Mouse (Mus musculus) embryo, embryonic 10 days (tissue): ENCODE measurements around the gene Rbm20.

Experiments used
- DNase-seq: peaks from one replicate; pipeline ENCODE4 v3.0.0-alpha.2; 2015; ENCODE audit warnings: low spot score

Rbm20 gene

DNA sequence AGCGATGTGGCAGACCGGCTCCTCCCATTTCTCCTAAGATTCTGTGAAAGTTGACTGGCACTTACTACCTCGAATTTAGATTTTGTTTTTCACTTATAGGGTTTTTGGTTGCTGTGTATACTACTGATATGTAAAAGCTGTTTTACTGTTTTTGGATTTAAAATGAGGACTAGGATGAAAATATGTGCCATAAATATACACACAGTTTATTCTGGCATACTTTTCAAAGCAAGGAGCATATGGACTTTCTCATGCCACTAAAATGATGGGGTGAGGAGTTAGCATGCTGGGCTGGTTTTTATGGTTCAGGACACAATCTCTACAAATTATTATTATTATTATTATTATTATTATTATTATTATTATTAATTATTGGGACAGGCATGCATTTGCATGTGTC, 133.5 kb downstream of the Rbm20 start:
- DNase-seq, result no peak

DNA sequence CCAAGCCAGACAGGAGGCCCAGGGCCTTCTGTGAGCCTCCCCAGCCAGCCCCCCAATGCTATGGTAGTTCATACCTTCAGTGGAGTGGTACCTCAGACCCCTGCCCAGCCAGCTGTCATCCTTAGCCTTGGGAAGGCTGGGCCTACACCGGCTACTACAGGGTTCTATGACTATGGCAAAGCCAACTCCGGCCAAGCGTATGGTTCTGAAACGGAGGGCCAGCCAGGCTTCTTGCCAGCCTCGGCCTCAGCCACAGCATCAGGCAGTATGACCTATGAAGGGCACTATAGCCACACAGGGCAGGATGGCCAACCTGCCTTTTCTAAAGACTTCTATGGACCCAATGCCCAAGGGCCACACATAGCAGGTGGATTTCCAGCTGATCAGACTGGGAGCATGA, 136.5 kb downstream of the Rbm20 start:
- no peak for DNase-seq

DNA sequence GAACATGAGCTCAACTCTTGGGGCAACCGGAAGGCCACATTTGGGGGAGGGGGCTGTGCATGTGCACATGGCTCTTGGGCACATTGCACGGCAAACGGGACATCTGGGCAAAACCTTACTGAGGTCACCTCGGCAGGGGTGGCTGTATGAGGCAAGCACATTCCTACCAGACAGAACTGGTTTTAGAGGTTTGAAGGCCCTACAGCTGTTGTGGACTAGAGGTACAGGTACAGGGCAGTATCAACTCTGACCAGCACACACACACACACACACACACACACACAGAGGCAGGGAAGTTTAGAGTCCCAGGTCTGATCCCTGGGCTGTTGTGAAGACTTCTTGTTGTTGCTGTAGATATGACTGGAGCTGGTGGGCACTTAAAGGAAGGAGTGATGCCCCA, 138.6 kb downstream of the Rbm20 start:
- no peak for DNase-seq

DNA sequence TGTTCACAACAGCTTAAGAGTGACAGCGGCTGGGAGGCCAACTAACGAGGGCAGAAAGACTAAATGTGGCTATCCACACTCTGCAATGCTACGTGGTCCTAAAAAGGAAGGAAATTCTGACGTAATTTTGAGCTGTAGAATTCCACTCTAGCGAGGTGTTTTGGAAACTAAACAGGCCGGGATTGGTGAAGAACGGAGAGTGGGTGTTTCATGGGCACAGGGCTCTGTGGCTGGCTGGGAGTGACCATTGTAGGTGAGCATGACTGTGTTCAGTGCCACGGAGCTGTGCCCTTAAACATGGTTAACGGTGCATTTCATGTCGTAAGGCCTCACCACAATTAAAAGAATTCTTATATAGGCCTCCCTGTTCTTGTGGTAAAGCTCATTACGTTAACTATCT, 139.1 kb downstream of the Rbm20 start:
- DNase-seq, result no peak

DNA sequence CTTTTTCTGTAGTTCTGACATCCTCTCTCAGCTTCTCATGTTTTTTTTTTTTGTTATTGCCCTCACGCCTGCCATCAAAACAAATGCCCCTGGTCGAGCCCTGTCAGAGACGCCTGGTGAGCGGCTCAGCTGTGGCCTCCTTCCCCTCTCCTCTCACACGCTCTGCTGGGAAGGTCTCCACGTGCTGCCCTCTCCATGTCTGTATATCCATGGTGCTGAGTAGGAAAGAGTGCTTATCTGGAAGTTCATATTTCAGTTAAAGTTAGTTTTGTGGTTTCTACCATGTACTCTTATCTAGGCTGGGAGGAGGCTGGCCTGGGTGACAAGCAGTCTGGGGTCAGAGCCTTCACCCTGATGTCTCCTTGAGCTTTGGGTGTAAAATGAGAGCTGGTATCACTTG, 142.2 kb downstream of the Rbm20 start:
- DNase-seq, result no peak

DNA sequence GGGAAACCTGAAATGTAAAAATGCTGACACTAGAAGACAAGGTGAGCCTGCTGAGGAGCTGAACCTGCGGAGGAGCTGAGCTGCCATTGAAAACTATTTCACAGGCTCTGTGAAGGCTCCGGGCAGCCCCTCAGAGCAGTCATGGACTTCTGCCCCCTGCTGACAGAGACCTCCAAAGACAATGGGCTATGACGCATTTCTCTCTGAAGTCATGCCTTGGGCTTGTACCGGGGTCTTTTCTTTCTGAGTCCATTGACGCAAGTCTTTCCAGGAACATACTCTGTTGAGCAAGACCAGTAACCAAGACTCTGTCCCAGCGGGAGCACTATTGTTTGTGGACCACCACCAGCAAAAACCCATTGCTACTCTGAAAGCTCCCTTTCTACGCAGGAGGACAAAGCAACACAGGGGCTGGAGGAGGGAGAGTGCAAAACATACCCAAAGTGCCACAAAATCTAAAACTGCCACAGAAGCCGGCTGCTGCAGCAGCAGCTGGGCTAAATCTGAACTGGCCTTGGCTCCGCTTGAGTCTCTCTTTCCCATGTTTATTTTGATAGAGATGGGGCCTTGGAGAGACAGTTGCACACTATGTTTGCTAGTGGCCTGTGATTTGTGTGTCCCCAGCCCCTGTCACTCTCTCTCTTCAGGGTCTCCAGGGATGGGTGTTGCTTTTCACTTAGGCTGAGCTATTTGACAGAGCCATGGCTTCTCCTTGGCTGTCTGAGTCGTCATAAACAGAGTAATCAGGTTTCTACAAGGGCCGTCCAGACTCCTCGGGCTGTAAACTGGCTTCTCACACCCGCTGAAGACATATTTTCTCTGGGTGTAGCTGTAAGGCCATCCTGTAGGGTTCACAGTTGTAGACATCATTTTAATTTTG, 144.4 kb downstream of the Rbm20 start:
- peak; percentile 48 for DNase-seq

DNA sequence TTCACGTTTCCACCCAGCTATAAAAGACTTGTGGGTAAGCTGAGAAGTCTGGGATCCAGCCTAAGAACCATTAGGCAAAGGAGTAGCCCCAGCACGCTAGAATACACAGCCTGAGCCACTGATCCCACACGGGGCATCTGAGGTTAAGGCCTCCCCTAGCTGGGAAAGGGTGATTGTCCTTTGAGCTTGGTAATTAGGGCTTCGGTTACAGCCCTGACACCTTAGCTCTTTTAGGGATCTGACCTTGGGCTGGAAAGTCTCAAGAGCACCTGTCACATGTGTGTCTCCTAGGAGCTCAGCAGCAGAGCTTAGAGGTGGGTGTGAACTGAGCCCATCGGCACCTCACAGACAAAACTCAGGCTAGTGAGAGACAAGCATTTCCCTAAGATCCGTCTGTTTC, 146.7 kb downstream of the Rbm20 start:
- DNase-seq, result peak; percentile 35

DNA sequence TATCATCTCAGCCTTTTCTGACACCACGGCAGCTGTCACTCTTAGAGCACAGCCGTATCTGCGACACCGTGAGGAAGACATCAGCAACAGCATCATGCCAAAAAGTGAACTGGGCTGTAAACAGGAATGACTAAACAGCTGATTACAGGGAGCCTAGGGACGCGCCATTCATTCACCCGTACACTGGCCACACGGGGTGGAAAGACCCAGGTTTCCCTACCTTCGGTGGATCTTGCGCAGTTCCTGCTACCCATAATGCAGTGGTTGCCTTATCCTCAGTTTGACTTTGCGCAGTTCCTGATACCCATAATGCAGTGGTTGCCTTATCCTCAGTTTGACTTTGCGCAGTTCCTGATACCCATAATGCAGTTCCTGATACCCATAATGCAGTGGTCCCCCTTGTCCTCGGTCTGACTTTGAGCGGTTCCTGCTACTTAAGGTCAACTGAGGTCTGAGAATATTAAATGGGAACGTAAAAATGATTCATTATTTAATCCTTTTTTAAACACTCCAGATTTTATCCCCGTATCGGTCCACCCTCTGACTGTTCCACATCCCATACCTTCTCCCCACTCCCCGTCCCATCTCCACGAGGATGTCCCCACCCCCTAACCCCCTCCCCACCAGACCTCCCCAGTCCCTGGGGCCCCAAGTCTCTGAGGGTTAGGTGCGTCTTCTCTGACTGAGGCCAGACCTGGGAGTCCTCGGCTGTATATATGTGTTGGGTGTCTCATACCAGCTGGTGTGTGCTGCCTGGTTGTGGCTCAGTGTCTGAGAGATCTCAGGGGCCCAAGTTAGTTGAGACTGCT, 148.0 kb downstream of the Rbm20 start:
- no peak for DNase-seq

DNA sequence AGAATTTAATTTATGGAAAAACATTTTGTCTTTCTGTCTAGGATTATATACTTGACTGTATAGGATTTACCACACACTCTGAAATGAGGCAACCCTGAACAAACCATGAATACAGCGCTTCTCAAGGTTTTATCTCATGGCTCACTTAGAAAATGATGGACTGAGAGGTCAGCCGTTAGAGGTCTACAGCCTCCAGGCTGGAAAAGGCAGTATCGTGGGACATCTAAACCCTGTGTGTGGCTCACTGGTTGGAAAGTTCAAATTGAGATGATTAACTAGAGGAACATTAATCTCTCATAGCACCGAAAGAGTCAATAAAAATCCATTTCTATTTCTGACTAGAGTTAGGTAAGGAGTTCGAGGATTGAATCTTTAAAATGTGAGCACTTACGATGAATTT, 152.9 kb downstream of the Rbm20 start:
- DNase-seq, result no peak

DNA sequence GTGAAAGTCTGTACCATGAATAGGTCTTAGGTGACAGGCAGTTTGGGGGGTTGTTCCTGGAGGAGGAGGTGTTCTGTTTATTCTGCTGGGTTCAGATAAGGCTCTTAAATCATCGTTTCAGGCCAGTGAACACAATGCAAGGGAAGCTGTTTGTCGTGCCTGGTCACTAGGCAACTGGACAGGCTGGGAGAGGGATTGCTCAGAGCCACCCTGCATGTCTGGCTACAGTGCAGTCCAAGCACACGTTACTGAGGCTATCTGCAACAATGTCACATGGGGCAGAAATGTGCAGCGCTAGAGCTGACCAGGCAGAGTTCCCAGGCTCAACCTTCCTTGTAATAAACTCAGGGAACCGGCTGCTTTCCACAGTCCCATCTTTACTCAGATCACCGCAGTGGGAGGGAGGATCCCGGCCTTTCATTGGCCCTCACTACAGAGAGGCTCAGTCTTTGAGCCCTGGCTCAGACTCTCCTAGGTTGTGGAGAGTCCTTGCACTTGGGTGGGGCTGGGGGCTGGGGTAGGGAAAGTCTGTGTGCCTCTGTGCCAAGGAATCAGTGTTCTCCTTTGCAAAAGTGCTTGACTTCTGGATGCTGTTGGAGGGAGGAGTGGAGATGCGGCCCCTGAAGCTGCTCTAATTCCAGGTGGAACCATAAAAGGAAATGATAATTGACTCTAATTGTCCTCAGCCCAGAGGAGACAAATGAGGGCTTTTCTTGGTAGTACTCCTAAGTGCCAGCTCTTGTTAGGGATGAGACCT, 153.5 kb downstream of the Rbm20 start:
- peak; percentile 80 for DNase-seq

DNA sequence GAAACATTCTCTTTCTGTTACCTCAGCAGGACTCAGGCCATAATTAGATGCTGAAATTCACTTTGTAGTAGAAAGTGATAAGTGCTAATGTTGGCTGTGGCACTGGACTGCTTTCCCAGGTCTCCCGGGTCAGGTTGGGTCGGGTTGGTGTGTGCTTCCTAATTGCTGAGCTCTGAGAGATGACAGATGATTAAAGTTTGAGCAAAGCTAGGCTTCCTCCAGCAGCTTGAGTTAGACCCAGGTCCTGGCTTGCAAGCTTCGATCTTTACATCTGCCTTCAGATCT, 154.0 kb downstream of the Rbm20 start:
- DNase-seq, result no peak

DNA sequence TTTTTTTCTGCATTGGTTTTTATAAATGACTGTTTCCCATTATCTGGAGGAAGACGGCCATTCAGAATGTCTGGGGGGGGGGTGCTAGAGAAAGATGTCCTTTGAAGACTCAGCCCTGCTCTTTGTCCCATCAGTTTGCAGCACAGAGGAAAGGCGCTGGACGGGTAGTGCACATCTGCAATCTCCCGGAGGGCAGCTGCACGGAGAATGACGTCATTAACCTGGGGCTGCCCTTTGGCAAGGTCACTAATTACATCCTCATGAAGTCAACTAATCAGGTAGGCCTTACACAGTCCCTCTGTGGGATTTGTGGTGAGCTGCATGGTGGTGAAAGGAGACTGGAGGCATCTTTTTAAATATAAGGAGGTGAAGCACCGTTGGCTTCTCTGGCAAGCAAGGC, 155.4 kb downstream of the Rbm20 start:
- DNase-seq, result peak; percentile 67

DNA sequence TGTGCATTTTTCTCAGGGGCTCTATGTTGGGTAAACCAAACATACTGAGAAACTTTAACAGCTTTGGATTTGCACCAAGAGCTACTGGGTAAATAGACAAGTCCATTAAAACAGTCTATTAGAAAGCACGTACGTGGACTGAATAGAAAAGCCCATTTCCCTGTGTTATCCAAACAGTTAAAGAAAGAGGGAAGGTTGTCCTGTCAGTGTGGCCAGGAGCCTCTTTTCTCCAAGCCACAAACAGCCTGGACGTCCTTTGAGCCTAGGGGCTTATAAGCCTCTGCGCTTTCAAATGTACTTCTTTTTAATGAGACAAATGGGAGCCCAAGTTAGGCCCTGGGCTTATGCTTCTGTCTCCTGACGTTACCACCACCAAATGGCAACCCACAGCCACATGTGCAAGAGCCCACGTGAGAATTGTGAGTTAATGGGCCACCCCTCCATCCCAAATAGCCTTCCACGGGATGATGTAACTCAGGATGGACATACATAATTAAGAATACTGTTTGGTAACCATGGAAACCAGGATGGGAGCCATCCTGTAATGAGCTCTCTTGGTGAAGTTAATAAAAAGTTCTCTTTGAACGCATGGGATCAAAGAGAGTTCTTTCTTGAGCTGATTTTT, 156.8 kb downstream of the Rbm20 start:
- no peak for DNase-seq

DNA sequence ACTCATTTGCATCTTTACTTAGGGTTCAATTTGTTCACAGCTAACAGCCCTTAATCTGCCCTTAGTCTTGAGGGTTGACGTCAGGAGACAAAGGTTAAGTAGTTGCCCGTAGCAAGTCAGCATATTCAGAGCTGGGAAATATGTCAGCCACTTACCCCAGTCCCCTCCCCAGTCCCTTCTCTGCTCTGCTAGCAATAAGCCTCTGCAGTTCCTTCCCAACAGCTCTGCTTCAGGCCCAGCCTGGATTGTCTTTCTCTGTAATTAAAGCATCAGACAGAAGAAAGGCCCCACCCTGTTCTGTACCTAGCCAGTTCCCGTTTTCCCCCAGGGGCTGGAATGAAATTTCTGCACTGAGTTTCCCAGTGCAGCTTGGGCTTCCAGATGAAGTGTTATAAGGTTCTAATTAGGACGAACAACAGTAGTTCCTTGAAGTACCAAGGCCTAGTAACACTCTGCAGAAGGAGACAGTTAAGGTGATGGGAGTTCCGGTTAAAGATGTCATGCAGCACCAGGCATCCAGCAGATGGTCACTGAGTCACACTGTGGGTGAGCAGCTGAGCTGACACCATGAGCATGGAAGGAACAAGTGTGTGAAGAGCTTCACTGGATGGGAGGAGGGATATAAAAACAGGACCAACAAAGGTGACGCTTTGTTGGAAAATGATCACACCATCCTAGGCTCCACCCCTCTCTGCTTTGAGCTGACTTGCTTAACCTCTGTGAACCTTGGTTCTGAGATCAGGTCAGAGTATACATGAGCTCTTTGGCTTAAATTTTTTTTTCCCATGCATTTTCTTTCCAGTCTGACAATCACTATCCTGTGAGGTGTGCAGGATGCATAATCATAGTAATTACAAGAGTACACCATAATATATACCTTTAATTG, 159.7 kb downstream of the Rbm20 start:
- DNase-seq, result no peak

DNA sequence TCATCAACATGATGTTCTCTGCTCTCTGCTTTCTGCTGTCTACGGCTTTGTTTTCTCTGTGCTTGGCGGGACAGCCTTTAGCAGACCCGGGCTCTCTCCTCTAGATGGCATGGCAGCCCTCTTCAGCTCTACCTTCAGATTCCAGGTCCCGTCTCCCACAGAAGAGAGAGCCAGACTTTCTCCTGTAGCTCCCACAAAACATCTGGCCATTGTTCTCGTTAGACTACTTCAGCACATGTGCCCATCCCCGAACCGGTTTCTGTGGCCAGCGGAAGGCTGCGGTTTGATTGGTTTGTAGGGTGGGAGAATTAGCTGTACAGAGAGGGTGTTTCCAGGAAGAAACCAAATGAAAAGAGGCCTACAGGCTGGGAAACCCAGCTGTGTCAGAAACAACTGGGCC, 161.7 kb downstream of the Rbm20 start:
- DNase-seq, result no peak

DNA sequence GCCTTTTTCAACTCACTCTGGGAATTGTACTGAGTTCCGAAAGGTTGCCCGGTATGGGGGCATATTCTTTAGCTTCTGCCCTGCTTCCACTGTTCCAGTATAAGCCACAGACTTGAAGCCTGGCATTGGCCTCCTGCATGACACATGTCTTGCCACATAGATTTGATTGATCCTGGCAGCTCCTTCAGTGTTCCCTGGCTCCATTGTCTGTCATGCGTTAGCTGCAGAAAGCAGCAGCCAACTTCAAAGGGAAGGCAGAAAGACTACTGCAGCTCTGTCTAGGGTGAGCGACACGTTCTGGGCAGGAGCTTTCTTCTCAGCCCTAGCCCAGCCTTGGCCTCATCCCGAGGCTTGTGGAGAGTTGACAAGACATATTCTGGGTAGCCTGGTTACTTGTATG, 162.7 kb downstream of the Rbm20 start:
- DNase-seq, result no peak

DNA sequence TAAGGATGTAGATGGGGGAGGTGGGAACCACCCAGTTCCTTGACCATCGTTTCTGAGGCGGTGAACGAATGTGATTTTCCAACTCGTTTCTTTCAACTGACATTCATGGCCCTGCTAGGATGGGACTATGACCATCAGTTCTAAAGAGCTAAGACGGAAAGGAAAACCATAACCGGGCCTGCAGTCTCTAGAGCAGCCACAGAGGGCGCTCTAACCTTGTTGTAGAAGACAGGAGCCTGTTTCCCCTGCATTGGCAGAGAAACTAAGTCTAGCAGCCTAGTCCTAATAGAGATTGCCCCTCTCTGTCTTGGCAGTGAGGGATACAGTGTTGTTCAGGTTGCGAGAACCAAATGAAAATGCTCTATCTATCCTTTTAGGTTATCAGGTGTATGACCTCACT, 164.8 kb downstream of the Rbm20 start:
- DNase-seq, result no peak

DNA sequence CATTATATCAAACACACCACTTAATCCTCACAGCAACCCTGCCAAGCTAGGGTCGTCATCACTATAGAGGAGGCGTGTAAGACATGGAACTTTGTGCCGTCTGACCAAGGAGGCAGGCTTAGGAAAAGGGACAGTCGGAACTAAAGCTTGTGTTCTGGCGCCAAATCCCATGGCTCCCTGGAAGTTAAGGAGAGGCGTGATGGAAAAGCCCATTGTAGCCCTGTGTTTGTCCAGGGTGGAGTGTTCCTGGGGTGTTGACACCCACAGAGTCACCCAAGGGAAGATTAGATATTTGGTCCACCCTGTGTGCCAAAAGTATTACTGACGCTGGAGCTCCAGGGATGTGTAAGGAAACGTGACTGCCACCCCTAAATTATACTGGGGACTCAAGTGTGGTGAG, 166.9 kb downstream of the Rbm20 start:
- no peak for DNase-seq

DNA sequence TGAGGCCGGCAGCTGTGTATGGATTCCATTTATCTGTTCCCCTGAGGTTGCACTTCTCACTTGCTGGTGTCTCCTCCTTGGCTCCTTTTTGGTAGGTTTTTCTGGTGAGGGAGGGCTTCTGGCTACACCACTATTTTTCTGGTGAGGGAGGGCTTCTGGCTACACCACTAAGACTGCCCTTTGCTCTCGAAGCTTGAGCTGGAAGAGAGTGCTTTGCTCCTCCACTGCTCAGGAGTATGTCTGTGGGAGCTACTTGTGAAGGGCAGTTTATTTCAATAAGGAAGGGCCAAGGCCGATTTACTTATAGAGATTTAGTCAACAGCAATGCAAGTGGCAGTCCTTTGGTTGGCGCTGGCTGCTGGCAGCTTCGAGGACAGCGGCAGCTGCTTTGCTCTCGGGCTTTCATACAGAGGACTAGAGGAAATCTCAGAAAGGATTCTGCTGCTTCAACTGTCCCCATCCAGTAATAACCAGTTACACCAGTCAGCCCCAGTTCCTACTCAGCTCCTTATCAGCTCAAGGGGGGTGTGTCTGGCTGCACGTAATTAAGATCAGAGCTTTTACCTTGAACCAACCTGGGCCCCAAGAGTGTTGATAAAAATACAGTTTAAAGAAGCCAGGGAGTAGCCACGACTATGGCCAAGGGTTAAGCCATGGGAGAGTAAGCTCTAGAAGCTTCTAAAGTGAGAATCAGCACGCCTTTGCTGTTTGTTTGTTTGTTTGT, 171.3 kb downstream of the Rbm20 start:
- DNase-seq, result no peak

DNA sequence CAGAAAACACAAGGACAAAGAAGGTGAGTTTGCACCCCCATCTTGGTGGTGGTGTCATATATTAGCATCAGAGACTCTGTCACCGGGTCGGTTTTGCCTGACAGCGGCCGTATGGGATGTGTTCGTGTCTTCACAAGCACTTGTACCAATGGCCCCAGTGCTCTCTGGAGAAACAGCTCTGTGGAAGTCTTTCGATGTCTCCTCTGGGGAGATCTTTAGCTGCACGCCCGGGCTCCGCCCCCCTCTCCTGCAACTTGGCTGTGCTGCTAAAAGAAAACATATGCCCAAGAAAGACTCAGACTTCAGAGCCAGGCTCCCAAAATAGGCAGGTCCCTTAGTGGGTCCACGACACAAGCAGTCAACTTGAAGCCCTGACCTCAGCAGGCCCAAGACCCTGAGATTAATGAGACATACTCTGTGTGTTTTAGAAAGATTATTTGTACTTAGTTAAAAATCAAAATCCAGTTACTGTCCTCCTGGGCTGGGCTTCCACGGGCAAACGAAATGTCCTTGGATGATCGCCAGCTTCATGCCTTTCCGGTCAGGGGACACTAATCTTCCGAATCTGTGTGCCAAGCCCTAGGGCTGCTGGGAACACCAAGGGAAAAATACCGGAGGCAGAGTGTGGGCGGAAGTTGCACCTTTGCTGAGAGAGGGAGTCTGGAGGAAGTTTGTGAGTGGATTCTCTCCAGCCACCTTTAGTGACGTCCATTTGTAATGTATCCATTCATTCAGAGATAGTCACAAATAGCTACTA, 173.2 kb downstream of the Rbm20 start:
- no peak for DNase-seq
